Mouse (Mus musculus) embryonic facial prominence, embryonic 13.5 days (tissue): ENCODE measurements around the gene St3gal5. TPM values are rescaled to one million over a fixed set of nuclear protein-coding genes. Genes with fewer than 3 reads are reported as not detected.

Experiments
- ATAC-seq: fragments of 200-750 bp; cut with Nextera tagmentation; 2 replicates; pipeline ENCODE4 v1.8.0; 2017; ENCODE audit warnings: low read depth; ENCODE audit not compliant: insufficient number of reproducible peaks, insufficient read depth, low FRiP score, low TSS enrichment
- H3K27ac ChIP-seq: fragments of 300-500 bp; sonication (generic); 2 replicates; pipeline ENCODE4 v1.5.1; 2015; ENCODE audit warnings: moderate library complexity, mild to moderate bottlenecking, inconsistent platforms
- H3K27me3 ChIP-seq: fragments of 300-500 bp; sonication (generic); 2 replicates; pipeline ENCODE4 v1.6.1; 2015; ENCODE audit warnings: mild to moderate bottlenecking, inconsistent platforms
- H3K36me3 ChIP-seq: fragments of 300-500 bp; sonication (generic); 2 replicates; pipeline ENCODE4 v1.6.1; 2015; ENCODE audit warnings: mild to moderate bottlenecking, inconsistent platforms
- H3K4me1 ChIP-seq: fragments of 300-500 bp; sonication (generic); 2 replicates; pipeline ENCODE4 v1.6.1; 2015; ENCODE audit warnings: inconsistent platforms
- H3K4me2 ChIP-seq: fragments of 300-500 bp; sonication (generic); 2 replicates; pipeline ENCODE4 v1.6.1; 2015; ENCODE audit warnings: moderate library complexity, mild to moderate bottlenecking, inconsistent platforms
- H3K4me3 ChIP-seq: fragments of 300-500 bp; sonication (generic); 2 replicates; pipeline ENCODE4 v1.5.1; 2015; ENCODE audit warnings: mild to moderate bottlenecking, inconsistent platforms
- H3K9ac ChIP-seq: fragments of 300-500 bp; sonication (generic); 2 replicates; pipeline ENCODE4 v1.6.1; 2015; ENCODE audit warnings: mild to moderate bottlenecking, inconsistent platforms
- H3K9me3 ChIP-seq: fragments of 300-500 bp; sonication (generic); 2 replicates; pipeline ENCODE4 v1.6.1; 2016; ENCODE audit warnings: inconsistent platforms
- WGBS: fragments of 180-500 bp; shearing (Covaris S2); methylation state at CpG from one replicate; pipeline ENCODE4 v1.1.7; 2015; ENCODE audit warnings: mixed read lengths; 5-methylcytosine and 5-hydroxymethylcytosine counted together
- polyA plus RNA-seq: library from polyadenylated mRNA; unstranded; fragments of >200 nt; fragmentation: Nextera tagmentation; extraction: Ambion mirVana; gene quantifications from 2 replicates; pipeline ENCODE4 v1.2.1, GENCODE M21; 2015

St3gal5 gene
- polyA plus RNA-seq, 1 experiment from 2014 or later: 18.5 TPM

DNA sequence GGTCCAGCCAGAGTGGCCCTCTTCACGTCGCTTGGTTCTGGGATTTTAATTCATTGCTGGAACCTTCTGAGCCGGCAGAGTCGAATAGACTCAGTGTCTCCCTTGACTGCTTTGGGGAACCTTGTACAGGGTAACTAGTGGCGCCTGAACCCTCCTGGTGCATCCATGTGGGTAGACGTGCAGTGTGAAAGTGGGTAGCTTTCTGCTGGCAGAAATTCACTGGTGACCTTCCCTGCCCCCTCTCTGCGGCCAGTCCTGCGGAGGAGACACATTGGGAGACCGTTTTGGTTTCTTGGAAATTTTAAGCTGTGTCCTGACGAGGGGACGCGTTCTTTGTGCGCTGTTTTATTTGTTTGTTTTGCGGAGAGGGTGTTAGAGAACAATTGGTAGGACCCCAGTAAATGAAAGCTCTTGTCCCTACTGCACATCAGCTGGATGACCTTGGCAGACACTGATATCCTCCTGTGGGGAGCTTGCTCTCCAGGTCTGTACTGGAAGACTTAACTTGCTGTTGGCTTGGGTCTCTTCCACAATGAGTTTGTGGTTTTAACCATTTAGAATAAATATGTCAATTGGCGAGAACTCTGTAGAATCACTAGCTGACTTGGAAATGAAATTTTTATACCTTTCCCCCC, 746 bp downstream of the St3gal5 start:
- H3K27me3 ChIP-seq: no peaks in the 10 kb centered on the region
- peak overlapping the region; percentile 99 for H3K4me2 ChIP-seq
- no peaks in the 10 kb centered on the region for H3K36me3 ChIP-seq
- peak overlapping the region; percentile 84 for H3K9ac ChIP-seq
- peak overlapping the region; percentile 75 for H3K4me3 ChIP-seq
- peaks cover 33% of the 10 kb centered on the region for H3K4me1 ChIP-seq
- H3K27ac ChIP-seq: peak overlapping the region; percentile 82
- no peak for ATAC-seq
- WGBS: 3% methylated on average over 15 of the region's 15 CpGs
- no peaks in the 10 kb centered on the region for H3K9me3 ChIP-seq

DNA sequence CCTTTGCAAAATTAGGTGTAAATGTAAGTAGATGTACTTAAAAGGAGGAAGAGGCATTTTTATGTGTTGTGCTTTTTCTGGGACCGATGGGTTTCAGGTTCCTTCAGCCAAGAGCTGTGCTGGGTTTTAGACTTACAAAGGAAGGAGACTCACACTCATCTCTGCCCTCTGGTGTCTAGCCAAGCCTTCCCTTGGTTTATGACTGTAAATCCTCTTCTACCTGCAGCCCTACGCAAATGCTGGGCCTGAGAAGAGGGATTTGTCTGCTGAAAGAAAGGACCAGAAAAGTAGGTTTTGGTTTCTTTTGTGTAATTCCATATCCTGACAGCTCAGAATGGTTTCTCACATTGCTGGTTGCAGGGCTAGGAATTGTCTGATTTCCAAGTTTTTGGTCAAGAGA, 1.3 kb downstream of the St3gal5 start:
- no peak for ATAC-seq
- H3K4me3 ChIP-seq: peak overlapping the region; percentile 75
- H3K36me3 ChIP-seq: no peaks in the 10 kb centered on the region
- no peaks in the 10 kb centered on the region for H3K27me3 ChIP-seq
- 20% methylated on average over 2 of the region's 2 CpGs for WGBS
- peaks cover 33% of the 10 kb centered on the region for H3K4me1 ChIP-seq
- H3K9me3 ChIP-seq: no peaks in the 10 kb centered on the region
- no peak overlapping the region for H3K9ac ChIP-seq
- peak overlapping the region; percentile 99 for H3K4me2 ChIP-seq
- 0 out of 2 replicates have a peak overlapping the region, but pooled peaks have one; percentile 82 for H3K27ac ChIP-seq

DNA sequence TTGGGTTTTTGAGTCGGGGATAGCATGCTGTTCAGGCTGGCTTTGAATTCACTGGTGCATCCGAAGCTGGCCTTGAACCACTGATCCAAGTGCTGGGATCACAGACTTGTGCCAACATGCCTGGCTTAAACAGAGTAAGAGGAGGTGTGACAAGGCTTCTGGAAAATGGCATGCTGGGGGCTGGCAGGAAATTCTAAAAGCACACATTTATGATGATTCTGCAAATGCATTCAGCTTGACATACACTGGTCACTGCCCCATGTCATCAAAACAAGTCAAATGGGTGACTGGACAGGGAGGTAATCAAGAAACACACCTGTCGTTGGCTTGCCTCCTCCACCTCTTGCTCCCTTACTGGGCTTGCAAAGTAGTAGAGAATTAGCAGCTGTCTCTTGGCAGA, 1.9 kb downstream of the St3gal5 start:
- H3K4me3 ChIP-seq: peak overlapping the region; percentile 75; the same call in 1 of the 2 replicates
- ATAC-seq: no peak
- H3K36me3 ChIP-seq: no peaks in the 10 kb centered on the region
- H3K9me3 ChIP-seq: no peaks in the 10 kb centered on the region
- 76% methylated on average over 3 of the region's 3 CpGs for WGBS
- peaks cover 33% of the 10 kb centered on the region for H3K4me1 ChIP-seq
- H3K9ac ChIP-seq: no peak overlapping the region
- H3K27ac ChIP-seq: no peak overlapping the region
- H3K4me2 ChIP-seq: peak overlapping the region; percentile 99
- H3K27me3 ChIP-seq: no peaks in the 10 kb centered on the region

DNA sequence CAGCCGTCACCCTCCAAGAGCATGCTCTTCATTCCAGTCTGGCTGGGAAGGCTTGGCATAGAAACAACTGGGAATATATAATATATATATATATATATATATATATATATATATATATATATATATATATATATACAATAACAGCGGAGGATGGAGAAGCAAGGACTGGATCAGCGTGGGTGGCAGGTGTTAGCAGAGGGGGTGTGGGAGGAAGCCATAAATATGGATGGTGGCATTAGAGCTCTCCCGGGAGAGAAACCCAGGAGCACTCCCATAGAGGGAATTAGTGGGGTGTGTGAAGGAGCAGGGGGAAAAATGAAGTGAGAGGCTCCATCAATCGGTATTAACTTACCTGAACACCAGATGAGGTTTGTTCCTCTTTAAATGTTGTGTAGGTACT, 2.8 kb downstream of the St3gal5 start:
- H3K36me3 ChIP-seq: no peaks in the 10 kb centered on the region
- no peak overlapping the region for H3K27ac ChIP-seq
- H3K9me3 ChIP-seq: no peaks in the 10 kb centered on the region
- H3K4me2 ChIP-seq: no peak overlapping the region
- no peak overlapping the region for H3K9ac ChIP-seq
- no peaks in the 10 kb centered on the region for H3K27me3 ChIP-seq
- H3K4me1 ChIP-seq: peaks cover 33% of the 10 kb centered on the region
- ATAC-seq: no peak
- H3K4me3 ChIP-seq: no peak overlapping the region
- WGBS: 84% methylated on average over 5 of the region's 5 CpGs

DNA sequence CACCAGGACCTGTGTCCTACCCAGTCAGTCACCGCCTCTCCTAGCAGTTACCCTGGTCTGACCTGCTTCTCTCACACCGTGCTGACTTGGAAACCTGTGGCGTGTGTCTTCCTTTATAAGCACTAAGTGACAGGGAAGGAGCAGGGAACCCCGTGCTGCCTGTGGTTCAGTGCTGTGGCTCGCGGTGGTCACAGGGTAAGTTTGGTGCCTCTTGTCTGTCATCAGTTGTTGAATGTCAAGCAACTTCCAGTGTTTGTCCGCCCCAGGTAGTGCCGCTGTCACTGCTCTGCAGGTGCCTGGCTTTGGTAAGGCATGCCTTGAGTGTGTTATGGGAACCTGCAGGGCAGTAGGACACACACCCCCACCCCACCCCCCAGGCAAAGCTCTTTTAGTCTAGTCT, 3.5 kb downstream of the St3gal5 start:
- Histone ChIP-seq H3K4me2 (no peak overlapping the region; the same call in 1 of the 2 replicates), H3K27me3 (no peaks in the 10 kb centered on the region), H3K9ac (no peak overlapping the region), H3K36me3 (no peaks in the 10 kb centered on the region), H3K4me3 (no peak overlapping the region), H3K9me3 (no peaks in the 10 kb centered on the region), H3K27ac (0 out of 2 replicates have a peak overlapping the region, but pooled peaks have one; percentile 28), H3K4me1 (peaks cover 33% of the 10 kb centered on the region)
- ATAC-seq: no peak
- 83% methylated on average over 8 of the region's 8 CpGs for WGBS

DNA sequence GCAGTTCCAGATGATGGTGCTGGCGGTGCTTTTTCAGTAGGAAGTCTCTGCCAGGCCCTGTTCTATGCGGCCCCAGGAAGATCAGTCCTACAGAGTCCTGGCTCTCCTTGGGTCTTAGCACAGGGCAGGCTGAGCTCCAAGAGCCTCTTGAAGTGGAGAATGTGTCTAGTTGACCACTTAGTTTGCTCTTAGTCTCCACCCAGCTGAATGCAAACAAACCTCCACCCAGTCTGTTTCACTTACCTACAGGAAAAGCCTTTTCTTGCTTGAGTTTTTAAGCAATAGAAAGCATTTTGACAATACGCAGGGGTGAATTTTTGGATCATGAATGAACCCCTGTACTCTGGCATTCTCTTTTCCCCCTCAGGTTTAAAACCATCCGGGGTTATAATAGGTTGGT, 4.0 kb downstream of the St3gal5 start:
- Histone ChIP-seq H3K4me2 (no peak overlapping the region; the same call in 1 of the 2 replicates), H3K9ac (no peak overlapping the region), H3K27ac (no peak overlapping the region), H3K4me3 (no peak overlapping the region), H3K27me3 (no peaks in the 10 kb centered on the region), H3K36me3 (no peaks in the 10 kb centered on the region), H3K9me3 (no peaks in the 10 kb centered on the region), H3K4me1 (peaks cover 30% of the 10 kb centered on the region)
- WGBS: 75% methylated on average over 4 of the region's 4 CpGs
- no peak for ATAC-seq

DNA sequence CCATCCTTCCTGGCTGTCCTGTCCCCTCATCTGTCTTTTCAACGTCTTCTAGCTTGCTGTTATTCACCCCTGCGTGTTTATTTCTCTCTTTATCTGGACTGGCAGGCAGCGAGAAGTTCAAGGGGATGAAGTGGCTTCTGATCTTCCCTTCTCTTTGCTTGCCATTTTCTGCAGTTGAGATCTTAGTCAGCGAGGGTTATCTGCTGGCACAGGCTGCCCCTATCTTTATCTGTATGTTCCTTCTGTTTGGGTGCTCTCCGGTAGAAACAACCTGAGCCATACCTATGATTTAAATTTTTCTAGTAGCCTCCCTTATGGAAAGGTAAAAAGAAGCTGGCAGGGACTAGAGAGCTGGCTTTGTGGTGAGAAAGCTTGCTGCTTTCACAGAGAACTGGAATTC, 4.7 kb downstream of the St3gal5 start:
- H3K9me3 ChIP-seq: no peaks in the 10 kb centered on the region
- no peak overlapping the region for H3K27ac ChIP-seq
- no peaks in the 10 kb centered on the region for H3K27me3 ChIP-seq
- no peak overlapping the region for H3K4me2 ChIP-seq
- no peaks in the 10 kb centered on the region for H3K36me3 ChIP-seq
- peaks cover 25% of the 10 kb centered on the region for H3K4me1 ChIP-seq
- no peak overlapping the region for H3K4me3 ChIP-seq
- 76% methylated on average over 5 of the region's 5 CpGs for WGBS
- no peak overlapping the region for H3K9ac ChIP-seq
- ATAC-seq: no peak

DNA sequence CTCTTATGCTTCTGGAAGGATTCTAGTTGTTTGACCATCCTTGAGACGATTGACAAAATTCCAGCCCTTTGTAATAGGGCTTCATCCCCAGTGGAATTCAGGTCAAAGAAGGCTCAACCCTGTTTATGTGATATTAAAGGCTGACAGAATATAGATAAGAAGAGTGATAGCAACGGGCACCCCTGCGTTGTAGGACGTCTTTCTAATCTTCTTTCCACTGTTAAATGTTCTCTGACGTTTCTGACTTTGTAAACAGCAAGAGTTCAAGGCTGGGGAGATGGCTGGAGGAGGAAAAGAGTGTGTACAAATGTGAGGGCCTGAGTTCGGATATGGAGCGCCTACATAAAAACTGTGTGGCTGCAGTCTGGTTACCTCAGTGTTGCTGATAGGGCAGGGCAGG, 7.1 kb downstream of the St3gal5 start:
- H3K27ac ChIP-seq: no peak overlapping the region
- no peak overlapping the region for H3K4me3 ChIP-seq
- H3K27me3 ChIP-seq: no peaks in the 10 kb centered on the region
- H3K4me1 ChIP-seq: peaks cover 15% of the 10 kb centered on the region
- no peaks in the 10 kb centered on the region for H3K36me3 ChIP-seq
- no peak overlapping the region for H3K9ac ChIP-seq
- no peak overlapping the region for H3K4me2 ChIP-seq
- H3K9me3 ChIP-seq: no peaks in the 10 kb centered on the region
- ATAC-seq: no peak
- WGBS: 82% methylated on average over 7 of the region's 7 CpGs

DNA sequence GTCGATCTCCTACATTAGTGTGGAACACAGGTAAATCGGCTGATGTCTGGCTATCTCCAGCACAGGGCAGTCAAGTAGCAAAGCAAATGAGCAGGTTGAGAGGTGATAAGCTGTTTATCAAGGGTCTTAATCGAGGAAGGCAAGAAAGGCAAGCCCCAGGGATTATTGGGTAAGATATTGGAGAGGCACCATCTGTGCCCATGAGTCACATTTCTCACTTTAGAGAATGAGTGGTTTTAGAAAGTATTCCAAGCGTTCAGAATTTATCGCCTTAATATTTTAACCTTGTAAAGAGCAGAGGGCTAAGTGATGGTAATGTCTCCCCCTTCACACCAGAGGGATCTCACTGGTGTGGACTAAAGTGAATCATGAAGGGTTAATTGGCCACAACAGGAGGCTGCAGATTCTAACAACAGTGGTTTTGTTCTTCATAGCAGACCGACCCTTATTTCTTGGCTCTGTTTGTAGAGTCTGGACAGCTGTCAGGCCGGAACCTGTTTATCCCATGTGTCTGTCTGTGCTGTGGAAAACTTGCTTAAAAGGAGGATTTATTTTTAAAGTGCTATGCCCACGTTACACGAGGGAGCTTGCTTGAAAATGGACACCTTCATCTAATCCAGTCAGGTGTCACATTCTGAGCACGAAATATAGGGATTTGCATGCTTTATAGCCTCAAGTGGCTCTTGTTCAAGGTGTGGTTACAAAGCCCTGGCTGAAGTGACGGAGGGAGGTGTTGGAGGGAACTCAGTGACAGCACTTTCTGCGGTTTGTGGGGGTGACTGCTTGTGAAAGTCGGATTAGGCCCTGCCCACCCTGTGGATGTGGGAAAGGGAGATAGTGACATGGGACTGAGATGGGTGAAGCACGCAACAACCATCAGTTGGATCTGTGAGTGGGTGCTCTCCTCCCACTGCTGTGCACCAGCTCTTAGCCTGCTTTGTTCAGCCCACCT, 11.8 kb downstream of the St3gal5 start:
- Histone ChIP-seq H3K27ac (no peak overlapping the region), H3K4me2 (no peak overlapping the region)

DNA sequence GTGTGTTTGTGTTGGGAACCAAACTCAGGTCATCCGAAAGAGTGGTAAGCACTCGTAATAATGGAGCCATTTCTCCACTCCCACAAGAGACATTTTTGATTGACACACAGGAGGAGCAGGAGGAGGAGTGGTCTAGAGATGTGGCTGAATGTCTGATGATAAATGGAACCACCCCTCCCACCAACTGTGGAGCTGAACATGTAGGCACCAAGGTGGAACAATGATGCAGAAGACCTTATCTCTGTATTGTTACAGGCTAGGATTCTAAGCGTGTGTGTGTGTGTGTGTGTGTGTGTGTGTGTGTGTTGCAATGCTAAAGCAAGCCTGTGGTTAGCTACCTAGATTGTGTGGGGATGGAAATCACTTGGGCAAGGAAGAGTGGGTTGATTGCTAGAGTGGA, 13.2 kb downstream of the St3gal5 start:
- no peak for ATAC-seq
- peaks cover 16% of the 10 kb centered on the region for H3K4me1 ChIP-seq

More for the DNA sequence above, 11.8 kb downstream of the St3gal5 start:
- Histone ChIP-seq H3K9ac (no peak overlapping the region), H3K4me3 (no peak overlapping the region), H3K9me3 (no peaks in the 10 kb centered on the region), H3K36me3 (no peaks in the 10 kb centered on the region), H3K27me3 (no peaks in the 10 kb centered on the region), H3K4me1 (peaks cover 16% of the 10 kb centered on the region)
- no peak for ATAC-seq
- WGBS: 56% methylated on average over 14 of the region's 14 CpGs

DNA sequence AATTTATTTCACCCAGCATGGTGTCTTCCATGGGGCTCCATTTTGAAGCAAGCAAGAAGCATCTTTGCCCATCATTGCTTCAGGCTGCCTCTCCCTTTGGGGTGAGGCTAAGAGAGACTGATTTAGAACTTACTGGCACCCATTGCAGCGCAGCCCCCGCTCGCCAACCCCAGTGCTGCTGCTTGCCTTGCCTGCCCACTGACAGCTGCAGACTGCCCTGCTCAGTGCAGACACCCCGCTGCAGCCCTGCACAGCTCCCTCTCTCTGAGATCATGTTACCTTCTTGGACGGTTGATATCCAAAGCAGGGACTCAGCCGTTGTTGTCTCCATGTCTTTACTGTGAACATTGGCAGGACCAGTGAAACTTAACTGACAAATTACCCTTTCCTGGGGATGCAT, 15.2 kb downstream of the St3gal5 start:
- H3K4me3 ChIP-seq: no peak overlapping the region
- peaks cover 16% of the 10 kb centered on the region for H3K4me1 ChIP-seq
- 10% methylated on average over 6 of the region's 6 CpGs for WGBS
- ATAC-seq: no peak
- H3K4me2 ChIP-seq: no peak overlapping the region
- H3K27me3 ChIP-seq: no peaks in the 10 kb centered on the region
- no peak overlapping the region for H3K9ac ChIP-seq
- no peak overlapping the region for H3K27ac ChIP-seq
- no peaks in the 10 kb centered on the region for H3K9me3 ChIP-seq
- H3K36me3 ChIP-seq: no peaks in the 10 kb centered on the region

More for the DNA sequence above, 13.2 kb downstream of the St3gal5 start:
- no peak overlapping the region for H3K4me2 ChIP-seq
- WGBS: 82% methylated on average over 3 of the region's 3 CpGs
- H3K27me3 ChIP-seq: no peaks in the 10 kb centered on the region
- H3K9ac ChIP-seq: no peak overlapping the region
- no peak overlapping the region for H3K27ac ChIP-seq
- H3K36me3 ChIP-seq: no peaks in the 10 kb centered on the region
- H3K9me3 ChIP-seq: no peaks in the 10 kb centered on the region
- no peak overlapping the region for H3K4me3 ChIP-seq
